Mouse (Mus musculus) adrenal gland, postnatal 4 days (tissue): ENCODE measurements around the gene Cuedc1. TPM values are rescaled to one million over a fixed set of nuclear protein-coding genes. Genes with fewer than 3 reads are reported as not detected.

Source experiments
- DNase-seq, 2 experiments: peaks; one replicate each; pipeline ENCODE4 v3.0.0; 2021 to 2022; ENCODE audit warnings: low spot score in 2 of 2, mixed read lengths in 2 of 2
- total RNA-seq, 2 experiments: library from RNA; stranded (reverse); gene quantifications; 2 replicates each; pipeline ENCODE4 v1.2.3; 2021

Gene Cuedc1
- total RNA-seq, 2 experiments from 2014 or later, result 59.3 to 65.2 TPM

DNA sequence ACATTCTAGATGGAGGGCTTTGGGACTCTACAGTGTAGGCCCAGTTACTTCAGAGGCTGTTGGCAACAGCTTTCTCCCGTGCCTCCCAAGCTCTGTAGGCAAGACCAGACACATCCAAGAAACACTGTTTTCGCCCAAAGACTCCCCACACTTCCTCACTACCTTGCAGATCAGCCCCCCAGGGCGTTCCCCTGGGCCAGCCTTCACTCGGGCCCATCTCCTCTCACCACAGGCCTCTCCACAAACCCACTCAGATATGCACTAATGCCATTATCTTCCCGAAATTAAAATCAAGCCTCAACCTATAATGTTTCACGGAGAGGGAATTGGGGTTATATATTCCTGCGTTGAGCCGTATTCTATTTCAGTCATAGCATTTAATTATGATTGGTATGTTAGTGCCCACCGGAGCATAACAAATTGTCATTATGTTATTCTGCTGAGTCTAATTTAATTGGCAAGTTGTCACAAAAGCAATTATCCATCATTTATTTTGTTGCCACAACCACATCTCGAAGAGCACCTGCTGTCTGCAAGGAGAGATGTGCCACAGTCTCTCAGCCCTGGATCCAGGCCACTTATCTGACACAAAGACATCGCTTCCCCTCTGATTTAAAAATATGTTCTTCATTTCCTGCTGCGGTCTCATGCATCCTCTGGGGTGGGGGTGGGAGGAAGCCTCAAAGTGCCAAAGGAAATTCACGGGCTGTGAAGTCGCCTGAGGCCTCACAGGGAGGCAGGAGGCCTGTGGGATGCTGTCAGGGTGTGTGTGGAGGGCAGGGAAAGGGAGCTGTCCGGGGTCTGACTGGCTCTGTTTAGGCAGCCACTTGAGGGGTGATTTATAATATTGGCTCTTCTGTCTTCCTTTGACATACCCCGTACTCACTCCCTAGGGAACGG lies 135.9 kb downstream of the Cuedc1 start:
- DNase-seq, result no peak

GRCm38 (mm10) chr11:88234789-88235188 lies 136.9 kb downstream of the Cuedc1 start:
- DNase-seq, result no peak

DNA sequence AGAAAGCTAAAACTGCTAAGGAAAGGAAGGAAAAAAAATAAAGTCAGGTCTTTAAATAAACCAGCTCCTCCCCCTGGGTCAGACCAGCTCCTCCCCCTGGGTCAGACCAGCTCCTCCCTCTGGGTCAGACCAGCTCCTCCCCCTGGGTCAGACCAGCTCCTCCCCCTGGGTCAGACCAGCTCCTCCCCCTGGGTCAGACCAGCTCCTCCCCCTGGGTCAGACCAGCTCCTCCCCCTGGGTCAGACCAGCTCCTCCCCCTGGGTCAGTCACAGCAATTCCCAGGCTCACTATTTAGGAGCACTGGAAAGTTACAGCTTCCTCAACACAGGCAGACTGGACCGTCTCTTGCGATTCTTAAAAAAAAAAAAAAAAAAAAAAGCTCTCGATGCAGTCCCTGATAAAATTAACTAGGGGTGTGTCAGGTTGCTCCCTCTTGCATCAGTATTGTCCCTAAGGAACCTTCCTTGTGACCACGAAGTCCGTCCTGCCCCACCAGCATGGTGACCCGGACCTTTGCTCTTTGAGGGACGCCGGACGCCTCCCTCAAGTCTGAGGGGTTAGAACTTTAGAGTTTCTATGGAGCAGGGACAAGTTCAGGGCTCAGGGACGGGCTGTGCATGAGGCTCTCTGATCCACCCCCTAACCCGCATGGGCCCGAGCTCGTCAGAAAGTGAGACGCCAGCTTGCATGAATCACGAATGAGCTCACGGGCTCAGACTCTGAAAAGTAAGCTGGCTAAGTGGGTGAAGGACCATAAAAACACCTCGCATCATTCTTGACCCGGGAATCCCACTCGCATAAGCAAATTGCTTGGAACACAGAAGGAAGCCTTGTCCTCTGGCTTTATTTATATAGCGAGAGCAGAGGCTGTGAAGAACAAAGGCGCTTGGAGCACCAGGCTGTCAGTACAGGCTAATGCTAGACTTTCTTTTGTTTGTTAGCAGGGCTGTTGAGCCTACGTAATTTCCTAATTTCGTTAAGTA lies 137.7 kb downstream of the Cuedc1 start:
- DNase-seq, result peak in 1 of 2 experiments; percentile 20

- DNase-seq, result no peak
These were observed 142.4 kb downstream of the Cuedc1 start for GRCm38 (mm10) chr11:88240275-88240674.

DNA sequence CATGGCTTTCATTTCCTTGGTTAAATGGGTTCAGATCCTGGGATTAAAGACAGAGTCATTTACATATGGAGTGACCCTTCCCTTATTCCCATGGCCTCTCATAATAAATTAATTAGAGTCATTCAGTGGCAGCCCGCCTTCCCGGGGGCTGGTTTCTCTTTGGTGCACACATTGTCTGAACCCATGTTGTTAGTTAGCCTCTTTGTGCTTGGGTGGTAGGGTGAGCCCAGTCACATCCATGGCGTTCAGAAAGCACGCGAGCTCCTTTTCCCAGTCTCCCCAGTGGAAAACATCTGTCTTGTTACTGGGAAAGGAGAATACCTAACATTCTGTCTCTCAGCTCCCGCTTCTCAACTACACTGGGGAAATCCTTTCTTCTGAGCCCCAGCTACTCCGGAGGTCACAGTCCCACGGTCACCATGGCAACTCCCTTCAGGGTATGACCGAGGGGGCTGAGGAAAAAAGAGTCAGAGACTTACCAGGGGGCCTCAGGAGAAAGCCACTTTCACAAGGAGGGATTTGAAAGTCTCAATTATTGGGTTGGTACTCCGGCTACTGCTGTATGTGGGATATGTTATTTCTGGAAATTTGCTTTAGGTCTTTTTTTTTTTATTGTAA lies 143.0 kb downstream of the Cuedc1 start:
- DNase-seq, result no peak

- no peak for DNase-seq
These were observed 143.8 kb downstream of the Cuedc1 start for GRCm38 (mm10) chr11:88241468-88242301.

Other genes with a start within 250 kb of the Cuedc1 start
- 10 to 100 TPM; 22.3 to 22.5 TPM for gene Mks1, start 244.8 kb upstream of the Cuedc1 start, total RNA-seq
- under 1 TPM; 0.45 to 0.99 TPM for gene Epx, start 222.5 kb upstream of the Cuedc1 start, total RNA-seq
- not detected for gene Olfr462, start 205.8 kb upstream of the Cuedc1 start, total RNA-seq
- gene Olfr463, start 200.7 kb upstream of the Cuedc1 start, total RNA-seq, result not detected
- not detected for gene Olfr464, start 177.1 kb upstream of the Cuedc1 start, total RNA-seq
- 100 to 1,000 TPM; 143 to 154 TPM for gene Dynll2, start 110.5 kb upstream of the Cuedc1 start, total RNA-seq
- gene Srsf1, start 50.7 kb upstream of the Cuedc1 start, total RNA-seq, result 100 to 1,000 TPM; 299 to 343 TPM
- 10 to 100 TPM; 56.6 to 56.9 TPM for gene Vezf1, start 29.8 kb upstream of the Cuedc1 start, total RNA-seq
- 100 to 1,000 TPM; 143 to 160 TPM for gene Mrps23, start 106.3 kb downstream of the Cuedc1 start, total RNA-seq
- not detected for gene Ccdc182, start 196.0 kb downstream of the Cuedc1 start, total RNA-seq